ENCODE assay signal across 9 mouse cellular contexts in genomic region chr10:37194131-37194797, GRCm38 (mm10). TPM values are rescaled to one million over a fixed set of nuclear protein-coding genes. Genes with fewer than 3 reads are reported as not detected.
A peak's percentile ranks its signal among the peaks of the same experiment; 100 is the strongest.
DNase-seq lines count a peak whose midpoint lies in the region; ATAC-seq and TF ChIP-seq lines count a peak whose summit lies in the region.
"Had no signal": no experiment of that assay in that cellular context is flagged by ENCODE, and none has a peak within 500 bp of the region (broad histone marks: within the 10 kb centered on the region; RNA-seq: fewer than 3 reads in every experiment).

No protein-coding gene starts in this region.

- WGBS in kidney, embryonic 14.5 days: 68% methylated on average over 15 of the region's 15 CpGs
- WGBS in kidney, adult 2 months: 81% methylated on average over 15 of the region's 15 CpGs
- 68% methylated on average over 15 of the region's 15 CpGs for WGBS in heart, postnatal 0 days
- 94% methylated on average over 15 of the region's 15 CpGs for WGBS in forebrain, embryonic 11.5 days
- WGBS in midbrain, embryonic 13.5 days: 92% methylated on average over 15 of the region's 15 CpGs

- H3K36me3 ChIP-seq in kidney, embryonic 14.5 days (ENCODE audit: control insufficient read depth, insufficient read depth, low read length): no peaks in the 10 kb centered on the region
- no peaks in the 10 kb centered on the region for H3K36me3 ChIP-seq in kidney, adult 2 months (ENCODE audit: control insufficient read depth, insufficient read depth, low read length)
- H3K36me3 ChIP-seq in heart, postnatal 0 days (replicated peaks; ENCODE audit: control insufficient read depth, insufficient read depth, low read length): no peaks in the 10 kb centered on the region
- H3K36me3 ChIP-seq in forebrain, embryonic 11.5 days (ENCODE audit: control insufficient read depth, insufficient read depth, low read length): no peaks in the 10 kb centered on the region
- H3K36me3 ChIP-seq in midbrain, embryonic 13.5 days: no peaks in the 10 kb centered on the region

- no peak overlapping the region for H3K4me2 ChIP-seq in kidney, embryonic 14.5 days (replicated peaks; ENCODE audit: low read depth, low read length)
- H3K4me2 ChIP-seq in heart, postnatal 0 days (ENCODE audit: low read depth, low read length): no peak overlapping the region
- no peak overlapping the region for H3K4me2 ChIP-seq in forebrain, embryonic 11.5 days (ENCODE audit: low read depth, low read length, severe bottlenecking)
- no peak overlapping the region for H3K4me2 ChIP-seq in midbrain, embryonic 13.5 days (replicated peaks)

- H3K27ac ChIP-seq in kidney, embryonic 14.5 days (ENCODE audit: low read depth, low read length): 0 out of 2 replicates have a peak overlapping the region, but pooled peaks have one; percentile 9
- no peak overlapping the region for H3K27ac ChIP-seq in kidney, adult 2 months (ENCODE audit: insufficient read depth, low read depth, low read length)
- peak overlapping the region; percentile 49 for H3K27ac ChIP-seq in heart, postnatal 0 days (ENCODE audit: low read depth)
- H3K27ac ChIP-seq in forebrain, embryonic 11.5 days (ENCODE audit: low read depth, low read length): no peak overlapping the region
- H3K27ac ChIP-seq in midbrain, embryonic 13.5 days: no peak overlapping the region

- no peak for TF ChIP-seq POLR2A in kidney, adult 2 months (IDR thresholded peaks at IDR 0.05; ENCODE audit: low read depth, low read length)

- no peak for TF ChIP-seq EP300 in heart, postnatal 0 days (IDR thresholded peaks at IDR 0.05; ENCODE audit: low read depth)

- H3K27me3 ChIP-seq in kidney, embryonic 14.5 days (ENCODE audit: control insufficient read depth, insufficient read depth, low read length): no peaks in the 10 kb centered on the region
- H3K27me3 ChIP-seq in kidney, adult 2 months (replicated peaks; ENCODE audit: control insufficient read depth, insufficient read depth, low read length): no peaks in the 10 kb centered on the region
- no peaks in the 10 kb centered on the region for H3K27me3 ChIP-seq in heart, postnatal 0 days (ENCODE audit: control insufficient read depth, insufficient read depth, low read length)
- H3K27me3 ChIP-seq in forebrain, embryonic 11.5 days (ENCODE audit: control insufficient read depth, insufficient read depth, low read length): no peaks in the 10 kb centered on the region
- no peaks in the 10 kb centered on the region for H3K27me3 ChIP-seq in midbrain, embryonic 13.5 days

- no peak for DNase-seq in kidney, adult 2 months
- DNase-seq in fat pad, adult 2 months (ENCODE audit: extremely low read depth, low read depth, low spot score): peak; percentile 56
- peak; percentile 22 for DNase-seq in heart, postnatal 0 days (ENCODE audit: low spot score)
- DNase-seq in ovary, postnatal 10 days (ENCODE audit: low spot score): peak; percentile 13
- no peak for DNase-seq in forebrain, embryonic 11.5 days (ENCODE audit: low spot score)
- no peak for DNase-seq in embryo, embryonic 10.5 days (ENCODE audit: low spot score)
- DNase-seq: cerebellum, adult 18-20 months had no signal

- no peak for ATAC-seq in kidney, embryonic 14.5 days (ENCODE audit: low FRiP score, low TSS enrichment)
- ATAC-seq in heart, postnatal 0 days (ENCODE audit: insufficient read depth, low read depth): peak; percentile 55; the same call in 1 of the 2 replicates
- no peak for ATAC-seq in forebrain, embryonic 11.5 days (replicated peaks; ENCODE audit: low FRiP score)
- no peak for ATAC-seq in midbrain, embryonic 13.5 days

- no peak overlapping the region for H3K4me3 ChIP-seq in kidney, embryonic 14.5 days (ENCODE audit: low read length)
- no peak overlapping the region for H3K4me3 ChIP-seq in kidney, adult 2 months (ENCODE audit: insufficient read depth, low read depth, low read length)
- H3K4me3 ChIP-seq in heart, postnatal 0 days (ENCODE audit: low read depth, low read length): no peak overlapping the region
- no peak overlapping the region for H3K4me3 ChIP-seq in forebrain, embryonic 11.5 days (ENCODE audit: low read depth, low read length)
- no peak overlapping the region for H3K4me3 ChIP-seq in midbrain, embryonic 13.5 days (replicated peaks)

- H3K9ac ChIP-seq in kidney, embryonic 14.5 days (ENCODE audit: low read depth, low read length): no peak overlapping the region
- no peak overlapping the region for H3K9ac ChIP-seq in heart, postnatal 0 days (replicated peaks; ENCODE audit: low read depth, low read length)
- no peak overlapping the region for H3K9ac ChIP-seq in forebrain, embryonic 11.5 days (ENCODE audit: low read length)
- H3K9ac ChIP-seq in midbrain, embryonic 13.5 days (replicated peaks): no peak overlapping the region

- H3K4me1 ChIP-seq in kidney, embryonic 14.5 days (ENCODE audit: control insufficient read depth, insufficient read depth, low read length): no peaks in the 10 kb centered on the region
- H3K4me1 ChIP-seq in kidney, adult 2 months (ENCODE audit: control insufficient read depth, insufficient read depth, low read length): no peaks in the 10 kb centered on the region
- H3K4me1 ChIP-seq in heart, postnatal 0 days (ENCODE audit: control insufficient read depth, insufficient read depth): no peaks in the 10 kb centered on the region
- no peaks in the 10 kb centered on the region for H3K4me1 ChIP-seq in forebrain, embryonic 11.5 days (replicated peaks; ENCODE audit: control insufficient read depth, insufficient read depth, low read length)
- no peaks in the 10 kb centered on the region for H3K4me1 ChIP-seq in midbrain, embryonic 13.5 days (replicated peaks)

- no peaks in the 10 kb centered on the region for H3K9me3 ChIP-seq in kidney, embryonic 14.5 days (ENCODE audit: control insufficient read depth, low read length)
- H3K9me3 ChIP-seq in heart, postnatal 0 days (replicated peaks; ENCODE audit: control insufficient read depth, low read length): no peaks in the 10 kb centered on the region
- H3K9me3 ChIP-seq in forebrain, embryonic 11.5 days (ENCODE audit: control insufficient read depth, low read length): no peaks in the 10 kb centered on the region
- no peaks in the 10 kb centered on the region for H3K9me3 ChIP-seq in midbrain, embryonic 13.5 days

- no peak for TF ChIP-seq CTCF in kidney, adult 2 months (conservative IDR thresholded peaks at IDR 0.05; ENCODE audit: insufficient read depth, insufficient read length, low read depth, low read length)
- no peak for TF ChIP-seq CTCF in heart, postnatal 0 days (IDR thresholded peaks at IDR 0.05; ENCODE audit: low read depth)

RNA-seq across cellular contexts. Expression of gene Marcks, which starts 55.5 kb away (rescaled TPM):
- 172 and 225 TPM in 2 replicates for polyA plus RNA-seq in kidney, embryonic 14.5 days (2014; fragmentation: Nextera tagmentation; extraction: Ambion mirVana)
- polyA plus RNA-seq in kidney, adult 2 months (2012; rRNA removed): 14.4 and 15.3 TPM in 2 replicates
- 56.9 and 83.6 TPM in 2 replicates for total RNA-seq in heart, postnatal 0 days (2014; rRNA removed; ENCODE audit: low replicate concordance)
- polyA plus RNA-seq in heart, postnatal 0 days (2015; fragmentation: Nextera tagmentation; extraction: Ambion mirVana): 38.3 TPM in 2 replicates
- 314 and 331 TPM in 2 replicates for polyA plus RNA-seq in forebrain, embryonic 11.5 days (2014; fragmentation: Nextera tagmentation; extraction: Ambion mirVana)
- 277 and 290 TPM in 2 replicates for polyA plus RNA-seq in midbrain, embryonic 13.5 days (2015; fragmentation: Nextera tagmentation; extraction: Ambion mirVana)

Comparison
In these comparisons a context has a peak if more than half of its experiments do, and no peak if none do; other contexts are left out.
1. H3K27ac ChIP-seq: peak in kidney, embryonic 14.5 days (single experiment) and heart, postnatal 0 days (single experiment); none in kidney, adult 2 months (single experiment), forebrain, embryonic 11.5 days (single experiment) and midbrain, embryonic 13.5 days (single experiment).
2. DNase-seq: peak in fat pad, adult 2 months (single experiment), heart, postnatal 0 days (single experiment) and ovary, postnatal 10 days (single experiment); none in kidney, adult 2 months (single experiment), forebrain, embryonic 11.5 days (single experiment) and embryo, embryonic 10.5 days (single experiment).